29 mouse cellular contexts compared by ENCODE assay signal in genomic region chr5:51783099-51783498, GRCm38 (mm10).
DNase-seq lines count a peak whose midpoint lies in the region; ATAC-seq and TF ChIP-seq lines count a peak whose summit lies in the region.
"Had no signal": no experiment of that assay in that cellular context is flagged by ENCODE, and none has a peak within 500 bp of the region (broad histone marks: within the 10 kb centered on the region; RNA-seq: fewer than 3 reads in every experiment).

No protein-coding gene starts in this region.

- 80% methylated on average over 9 of the region's 9 CpGs for WGBS in hindbrain, postnatal 0 days
- WGBS in hindbrain, embryonic 12.5 days, result 92% methylated on average over 9 of the region's 9 CpGs
- 78% methylated on average over 9 of the region's 9 CpGs for WGBS in neural tube, embryonic 14.5 days
- whole genome bisulfite sequencing in neural tube, embryonic 15.5 days, result 81% methylated on average over 9 of the region's 9 CpGs

- no peak overlapping the region for H3K4me3 ChIP-seq in hindbrain, postnatal 0 days (ENCODE audit: low read length)
- H3K4me3 ChIP-seq in hindbrain, embryonic 12.5 days, result no peak overlapping the region
- no peak overlapping the region for H3K4me3 ChIP-seq in neural tube, embryonic 14.5 days (ENCODE audit: low read depth, low read length)
- H3K4me3 ChIP-seq in neural tube, embryonic 15.5 days (replicated peaks), result no peak overlapping the region
- H3K4me3 ChIP-seq: embryonic facial prominence, embryonic 13.5 days; forebrain, embryonic 10.5 days; stomach, embryonic 15.5 days had no signal

- H3K9ac ChIP-seq in hindbrain, postnatal 0 days (replicated peaks; ENCODE audit: low read length), result no peak overlapping the region
- H3K9ac ChIP-seq in hindbrain, embryonic 12.5 days, result no peak overlapping the region
- H3K9ac ChIP-seq in neural tube, embryonic 14.5 days (replicated peaks; ENCODE audit: low read depth, low read length), result no peak overlapping the region
- no peak overlapping the region for H3K9ac ChIP-seq in neural tube, embryonic 15.5 days (replicated peaks)
- H3K9ac ChIP-seq: embryonic facial prominence, embryonic 13.5 days; hindbrain, embryonic 14.5 days; liver, embryonic 14.5 days; stomach, embryonic 15.5 days had no signal

- peak overlapping the region; percentile 45; the same call in 1 of the 2 replicates for H3K27ac ChIP-seq in hindbrain, postnatal 0 days
- no peak overlapping the region for H3K27ac ChIP-seq in hindbrain, embryonic 12.5 days
- no peak overlapping the region for H3K27ac ChIP-seq in neural tube, embryonic 14.5 days (ENCODE audit: low read depth, low read length)
- no peak overlapping the region for H3K27ac ChIP-seq in neural tube, embryonic 15.5 days (replicated peaks)
- H3K27ac ChIP-seq: embryonic facial prominence, embryonic 13.5 days; forebrain, embryonic 10.5 days; hindbrain, embryonic 14.5 days; liver, embryonic 14.5 days; macrophage; stomach, embryonic 15.5 days had no signal

- TF ChIP-seq CTCF in hindbrain, postnatal 0 days (IDR thresholded peaks at IDR 0.05; ENCODE audit: low read depth), result no peak

- no peak for ATAC-seq in hindbrain, postnatal 0 days
- ATAC-seq in hindbrain, embryonic 12.5 days (ENCODE audit: low FRiP score), result no peak
- ATAC-seq in neural tube, embryonic 14.5 days (ENCODE audit: low read depth), result peak; percentile 46; the same call in 1 of the 2 replicates
- ATAC-seq in neural tube, embryonic 15.5 days (ENCODE audit: low FRiP score), result no peak
- ATAC-seq: CD4-positive, CD25-positive, alpha-beta regulatory T cell, adult 4 months; forebrain, embryonic 16.5 days had no signal

- H3K4me2 ChIP-seq in hindbrain, postnatal 0 days (ENCODE audit: low read depth, low read length), result no peak overlapping the region
- no peak overlapping the region for H3K4me2 ChIP-seq in hindbrain, embryonic 12.5 days (replicated peaks)
- H3K4me2 ChIP-seq in neural tube, embryonic 14.5 days (ENCODE audit: low read depth, low read length), result no peak overlapping the region
- no peak overlapping the region for H3K4me2 ChIP-seq in neural tube, embryonic 15.5 days
- H3K4me2 ChIP-seq: embryonic facial prominence, embryonic 13.5 days; heart, embryonic 11.5 days; hindbrain, embryonic 14.5 days; stomach, embryonic 15.5 days had no signal

- H3K4me1 ChIP-seq in hindbrain, postnatal 0 days (ENCODE audit: insufficient read depth, low read length), result no peaks in the 10 kb centered on the region
- H3K4me1 ChIP-seq in hindbrain, embryonic 12.5 days, result no peaks in the 10 kb centered on the region
- no peaks in the 10 kb centered on the region for H3K4me1 ChIP-seq in neural tube, embryonic 14.5 days (ENCODE audit: control insufficient read depth, insufficient read depth, low read length)
- no peaks in the 10 kb centered on the region; the same call in 1 of the 2 replicates for H3K4me1 ChIP-seq in neural tube, embryonic 15.5 days
- H3K4me1 ChIP-seq: forebrain, embryonic 10.5 days; stomach, embryonic 15.5 days had no signal

- intact Hi-C loops in left cerebral cortex, postnatal 36 days (cut with DNase I), result loop anchor here (10.0 kb wide), 1 partner anchor 262 kb away; no protein-coding TSS in a partner anchor

- H3K27me3 ChIP-seq in hindbrain, postnatal 0 days (ENCODE audit: insufficient read depth, low read length), result no peaks in the 10 kb centered on the region
- no peaks in the 10 kb centered on the region for H3K27me3 ChIP-seq in hindbrain, embryonic 12.5 days
- H3K27me3 ChIP-seq in neural tube, embryonic 14.5 days (ENCODE audit: control insufficient read depth, insufficient read depth, low read length), result no peaks in the 10 kb centered on the region
- H3K27me3 ChIP-seq in neural tube, embryonic 15.5 days (replicated peaks), result no peaks in the 10 kb centered on the region
- H3K27me3 ChIP-seq: embryonic facial prominence, embryonic 13.5 days; stomach, embryonic 15.5 days had no signal

- no peaks in the 10 kb centered on the region for H3K9me3 ChIP-seq in hindbrain, postnatal 0 days (ENCODE audit: low read length)
- H3K9me3 ChIP-seq in hindbrain, embryonic 12.5 days (replicated peaks), result no peaks in the 10 kb centered on the region
- no peaks in the 10 kb centered on the region for H3K9me3 ChIP-seq in neural tube, embryonic 14.5 days (ENCODE audit: control insufficient read depth, low read length)
- no peaks in the 10 kb centered on the region for H3K9me3 ChIP-seq in neural tube, embryonic 15.5 days (replicated peaks)
- H3K9me3 ChIP-seq: embryonic facial prominence, embryonic 13.5 days; forebrain, embryonic 10.5 days; stomach, embryonic 15.5 days had no signal

- H3K36me3 ChIP-seq in hindbrain, postnatal 0 days (ENCODE audit: insufficient read depth, low read length), result no peaks in the 10 kb centered on the region
- H3K36me3 ChIP-seq in hindbrain, embryonic 12.5 days, result no peaks in the 10 kb centered on the region
- H3K36me3 ChIP-seq in neural tube, embryonic 14.5 days (ENCODE audit: control insufficient read depth, insufficient read depth, low read length), result no peaks in the 10 kb centered on the region
- H3K36me3 ChIP-seq in neural tube, embryonic 15.5 days, result no peaks in the 10 kb centered on the region
- H3K36me3 ChIP-seq: embryonic facial prominence, embryonic 13.5 days; forebrain, embryonic 10.5 days; stomach, embryonic 15.5 days had no signal

- DNase-seq in hindbrain, postnatal 0 days (ENCODE audit: low spot score), result no peak
- peak; percentile 43 to 54 for DNase-seq in left cerebral cortex, postnatal 36 days (ENCODE audit: low spot score in 2 of 2)
- peak; percentile 37 to 56 for DNase-seq in right cerebral cortex, postnatal 36 days (ENCODE audit: low spot score in 2 of 2)
- no peak for DNase-seq in adrenal gland, adult (ENCODE audit: inconsistent age in 2 of 2, low spot score in 1 of 2)
- DNase-seq: adrenal gland, adult 2 months; adrenal gland, postnatal 36 days; gastrocnemius, postnatal 25 days; heart, adult 11 months; heart, postnatal 36 days; kidney, adult 18-20 months; kidney, postnatal 36 days; layer of hippocampus, postnatal 36 days; liver; lung, adult 2 months; lung, postnatal 10 days; midbrain, embryonic 14.5 days; thymus, postnatal 14 days had no signal

Comparison
In these comparisons a context has a peak if more than half of its experiments do, and no peak if none do; other contexts are left out.
1. DNase-seq: peak in left cerebral cortex, postnatal 36 days (2 of 2) and right cerebral cortex, postnatal 36 days (2 of 2); none in hindbrain, postnatal 0 days (single experiment) and adrenal gland, adult (0 of 2).